Mouse (Mus musculus) heart, embryonic 11.5 days (tissue): ENCODE measurements around the gene Gas2. TPM values are rescaled to one million over a fixed set of nuclear protein-coding genes. Genes with fewer than 3 reads are reported as not detected.
A peak's percentile ranks its signal among the peaks of the same experiment; 100 is the strongest.

Experiments
- ATAC-seq: fragments of 200-750 bp; cut with Nextera tagmentation; replicated peaks from 2 replicates; pipeline ENCODE4 v1.8.0; 2017; ENCODE audit warnings: moderate library complexity; ENCODE audit not compliant: insufficient number of reproducible peaks, low FRiP score, low TSS enrichment
- H3K27ac ChIP-seq: fragments of 300-500 bp; sonication (generic); 2 replicates; pipeline ENCODE4 v1.5.1; 2014; ENCODE audit warnings: mild to moderate bottlenecking, low read depth, low read length
- H3K27me3 ChIP-seq: fragments of 300-500 bp; sonication (generic); 2 replicates; pipeline ENCODE4 v1.6.1; 2014; ENCODE audit warnings: mild to moderate bottlenecking, low read length, mixed read lengths; ENCODE audit not compliant: control insufficient read depth, insufficient read depth
- H3K36me3 ChIP-seq: fragments of 300-500 bp; sonication (generic); 2 replicates; pipeline ENCODE4 v1.6.1; 2014; ENCODE audit warnings: mild to moderate bottlenecking, low read length, moderate library complexity, mixed read lengths; ENCODE audit not compliant: control insufficient read depth, insufficient read depth
- H3K4me1 ChIP-seq: fragments of 300-500 bp; sonication (generic); 2 replicates; pipeline ENCODE4 v1.6.1; 2014; ENCODE audit warnings: low read length; ENCODE audit not compliant: control insufficient read depth, insufficient read depth
- H3K4me2 ChIP-seq: fragments of 300-500 bp; sonication (generic); 2 replicates; pipeline ENCODE4 v1.6.1; 2014; ENCODE audit warnings: mild to moderate bottlenecking, moderate library complexity
- H3K4me3 ChIP-seq: fragments of 300-500 bp; sonication (generic); 2 replicates; pipeline ENCODE4 v1.5.1; 2014; ENCODE audit warnings: low read depth, low read length
- H3K9ac ChIP-seq: fragments of 300-500 bp; sonication (generic); 2 replicates; pipeline ENCODE4 v1.6.1; 2014; ENCODE audit warnings: mild to moderate bottlenecking, low read depth, low read length, moderate library complexity
- H3K9me3 ChIP-seq: fragments of 300-500 bp; sonication (generic); replicated peaks from 2 replicates; pipeline ENCODE4 v1.6.1; 2016; ENCODE audit warnings: low read length; ENCODE audit not compliant: control insufficient read depth
- WGBS: fragments of 180-500 bp; shearing (Covaris S2); extraction: QIAGEN DNeasy Blood & Tissue Kit; methylation state at CpG from one replicate; pipeline ENCODE4 v1.1.7; 2014; ENCODE audit not compliant: insufficient replicate concordance; 5-methylcytosine and 5-hydroxymethylcytosine counted together
- polyA plus RNA-seq: library from polyadenylated mRNA; unstranded; fragments of >200 nt; fragmentation: Nextera tagmentation; extraction: Ambion mirVana; gene quantifications from 2 replicates; pipeline ENCODE4 v1.2.1, GENCODE M21; 2014

Gene Gas2
- 8.8 and 9.9 TPM in 2 replicates for polyA plus RNA-seq

GRCm38 (mm10) chr7:51861250-51862096, at the start of gene Gas2:
Gene Gas2, plus strand, starts transcription at chr7:51862015.
- Histone ChIP-seq H3K9me3 (no peaks in the 10 kb centered on the region), H3K4me1 (peaks cover 5% of the 10 kb centered on the region), H3K4me3 (peak within 1 kb of the TSS; percentile 71), H3K27ac (peak within 1 kb of the TSS; percentile 96), H3K36me3 (no peaks in the 10 kb centered on the region; the same call in 1 of the 2 replicates), H3K27me3 (no peaks in the 10 kb centered on the region), H3K9ac (peak within 1 kb of the TSS; percentile 89), H3K4me2 (peak within 1 kb of the TSS; percentile 79)
- 7% methylated on average over 96 of the region's 105 CpGs for WGBS
- ATAC-seq = peak; percentile 86

- Histone ChIP-seq H3K36me3 (no peaks in the 10 kb centered on the region), H3K4me3 (no peak overlapping the region), H3K27ac (no peak overlapping the region), H3K9me3 (no peaks in the 10 kb centered on the region), H3K9ac (no peak overlapping the region), H3K4me1 (no peaks in the 10 kb centered on the region), H3K27me3 (no peaks in the 10 kb centered on the region), H3K4me2 (no peak overlapping the region)
- no peak for ATAC-seq
- 47% methylated on average over 4 of the region's 4 CpGs for WGBS
These were observed 46.1 kb upstream of the Gas2 start for GRCm38 (mm10) chr7:51815473-51816282.

GRCm38 (mm10) chr7:51816283-51816839, 45.5 kb upstream of the Gas2 start:
- 41% methylated on average over 3 of the region's 3 CpGs for WGBS
- no peak for ATAC-seq
- no peak overlapping the region for H3K4me2 ChIP-seq
- H3K9ac ChIP-seq = no peak overlapping the region
- H3K9me3 ChIP-seq = no peaks in the 10 kb centered on the region
- no peak overlapping the region for H3K27ac ChIP-seq
- H3K4me3 ChIP-seq = no peak overlapping the region
- no peaks in the 10 kb centered on the region for H3K27me3 ChIP-seq
- H3K4me1 ChIP-seq = no peaks in the 10 kb centered on the region
- H3K36me3 ChIP-seq = no peaks in the 10 kb centered on the region

- Histone ChIP-seq H3K9me3 (no peaks in the 10 kb centered on the region), H3K4me3 (no peak overlapping the region), H3K36me3 (no peaks in the 10 kb centered on the region), H3K27ac (no peak overlapping the region), H3K4me2 (no peak overlapping the region), H3K4me1 (no peaks in the 10 kb centered on the region), H3K27me3 (no peaks in the 10 kb centered on the region), H3K9ac (no peak overlapping the region)
- 59% methylated on average over 3 of the region's 3 CpGs for WGBS
- no peak for ATAC-seq
These were observed 43.4 kb upstream of the Gas2 start for GRCm38 (mm10) chr7:51818251-51818974.

GRCm38 (mm10) chr7:51819891-51820290, 41.9 kb upstream of the Gas2 start:
- Histone ChIP-seq H3K4me1 (no peaks in the 10 kb centered on the region), H3K9me3 (no peaks in the 10 kb centered on the region), H3K27me3 (no peaks in the 10 kb centered on the region), H3K36me3 (no peaks in the 10 kb centered on the region), H3K4me2 (no peak overlapping the region), H3K27ac (no peak overlapping the region), H3K9ac (no peak overlapping the region), H3K4me3 (no peak overlapping the region)
- WGBS = 64% methylated on average over 1 of the region's 1 CpGs
- ATAC-seq = no peak

GRCm38 (mm10) chr7:51821467-51821866, 40.3 kb upstream of the Gas2 start:
- Histone ChIP-seq H3K4me3 (no peak overlapping the region), H3K36me3 (no peaks in the 10 kb centered on the region), H3K4me2 (no peak overlapping the region), H3K27ac (no peak overlapping the region), H3K4me1 (no peaks in the 10 kb centered on the region), H3K9me3 (no peaks in the 10 kb centered on the region), H3K27me3 (no peaks in the 10 kb centered on the region), H3K9ac (no peak overlapping the region)
- 58% methylated on average over 2 of the region's 2 CpGs for WGBS
- no peak for ATAC-seq

GRCm38 (mm10) chr7:51823562-51824338, 38.1 kb upstream of the Gas2 start:
- Histone ChIP-seq H3K4me1 (no peaks in the 10 kb centered on the region), H3K4me2 (no peak overlapping the region), H3K27me3 (no peaks in the 10 kb centered on the region), H3K4me3 (no peak overlapping the region), H3K9me3 (no peaks in the 10 kb centered on the region), H3K36me3 (no peaks in the 10 kb centered on the region), H3K9ac (no peak overlapping the region), H3K27ac (no peak overlapping the region)
- ATAC-seq = no peak
- 76% methylated on average over 7 of the region's 7 CpGs for WGBS
